Mouse (Mus musculus) testis, adult 2 months (tissue): Measurements from ENCODE around the gene Dbp.

Experiments
- CTCF ChIP-seq: fragments of 200-500 bp; IDR thresholded peaks from 2 replicates; pipeline ENCODE4 v1.5.1; 2012; ENCODE audit warnings: low read depth, mild to moderate bottlenecking, inconsistent platforms, low read length, moderate library complexity; ENCODE audit not compliant: control insufficient read depth, insufficient read depth, insufficient replicate concordance
- POLR2A ChIP-seq: fragments of 200-500 bp; IDR thresholded peaks from 2 replicates; pipeline ENCODE4 v1.6.1; 2012; ENCODE audit warnings: low read depth, mild to moderate bottlenecking, inconsistent platforms, low read length, moderate library complexity; ENCODE audit not compliant: control insufficient read depth

DNA sequence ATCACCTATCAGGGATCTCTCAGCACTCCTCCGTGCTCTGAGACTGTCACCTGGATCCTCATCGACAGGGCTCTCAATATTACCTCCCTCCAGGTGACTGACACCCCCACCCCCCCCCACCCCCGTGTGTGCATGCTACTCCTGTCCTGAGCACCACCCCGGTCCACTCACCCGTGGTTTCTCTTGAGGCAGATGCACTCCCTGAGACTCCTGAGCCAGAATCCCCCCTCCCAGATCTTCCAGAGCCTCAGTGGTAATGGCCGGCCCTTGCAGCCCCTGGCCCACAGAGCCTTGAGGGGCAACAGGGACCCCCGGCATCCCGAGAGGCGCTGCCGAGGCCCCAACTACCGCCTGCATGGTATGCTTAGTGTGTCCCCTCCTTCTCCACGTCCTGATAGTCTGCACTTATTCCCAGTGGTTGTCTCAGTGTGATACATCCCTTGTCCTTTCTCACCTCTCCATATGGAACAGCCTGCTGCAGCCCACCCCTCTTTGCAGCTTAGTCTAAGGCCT, 1.3 kb upstream of the Dbp start:
- TF ChIP-seq CTCF (no peak), POLR2A (no peak)
